Mouse (Mus musculus): ENCODE data around the gene Prr19.
"Not testable (repeated sequence)": the region's sequence is repeated elsewhere in the genome, so short reads cannot be mapped to it uniquely, and the experiment has no call there.

Prr19 gene

DNA sequence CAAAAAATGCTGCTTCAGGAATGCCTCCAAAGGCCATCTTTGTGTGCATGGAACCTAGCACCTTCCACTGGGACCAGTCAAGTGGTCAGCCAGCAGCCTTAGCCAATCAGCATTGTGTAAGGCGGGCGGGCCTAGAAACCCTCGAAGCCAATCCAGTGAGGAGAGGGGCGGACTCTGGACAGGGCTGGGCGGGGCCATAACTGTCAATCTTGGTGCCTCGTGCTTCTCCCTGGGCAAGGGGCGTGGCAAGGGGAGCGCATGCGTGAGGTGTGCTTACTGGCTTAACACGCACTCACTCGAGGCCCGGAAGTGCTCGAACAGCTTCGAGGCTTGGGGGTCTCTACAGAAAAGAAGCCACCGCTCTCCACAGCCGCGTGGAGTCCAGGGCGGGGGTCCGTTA is at the start of gene Prr19:
Gene Prr19, plus strand, starts transcription at position 349 of the 400 bp plus-strand sequence.
- DNase-seq, result peak; percentile 3 to 25

DNA sequence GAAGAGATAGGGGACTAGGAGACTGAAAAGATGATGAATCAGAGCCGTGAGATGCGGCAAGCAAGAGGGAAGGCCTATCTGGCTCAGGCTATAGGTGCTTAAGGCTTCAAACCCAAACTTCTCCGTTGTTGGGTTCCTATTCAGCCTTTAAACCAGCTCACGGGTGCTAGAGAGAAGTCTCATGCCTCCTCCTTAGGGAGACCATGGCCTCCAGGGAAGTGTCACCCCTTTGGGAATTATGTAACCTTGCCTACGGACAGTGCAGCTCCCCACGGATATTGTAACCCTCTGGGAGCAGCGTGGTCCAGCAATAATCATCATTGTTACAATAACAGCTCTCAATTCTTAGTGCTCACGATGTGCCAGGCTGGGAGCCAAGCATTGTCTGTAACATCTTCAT is 49.4 kb upstream of the Prr19 start:
- no peak for DNase-seq

DNA sequence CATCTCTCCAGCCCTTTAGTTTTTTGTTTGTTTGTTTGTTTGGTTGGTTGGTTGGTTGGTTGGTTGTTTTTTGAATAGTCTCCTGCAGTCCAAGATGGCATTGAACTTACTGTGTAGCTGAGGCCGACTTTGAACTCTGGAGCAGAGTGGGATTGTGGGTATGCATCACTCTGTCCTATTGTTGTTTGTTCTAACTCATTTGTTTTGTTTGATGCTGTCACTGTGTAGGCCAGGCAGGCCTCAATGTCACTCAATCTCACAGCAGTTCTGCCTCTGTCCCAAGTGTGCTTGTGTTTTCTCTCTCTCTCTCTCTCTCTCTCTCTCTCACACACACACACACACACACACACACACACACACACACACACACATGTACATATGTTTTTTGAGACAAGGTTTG is 39.3 kb upstream of the Prr19 start:
- no peak for DNase-seq

DNA sequence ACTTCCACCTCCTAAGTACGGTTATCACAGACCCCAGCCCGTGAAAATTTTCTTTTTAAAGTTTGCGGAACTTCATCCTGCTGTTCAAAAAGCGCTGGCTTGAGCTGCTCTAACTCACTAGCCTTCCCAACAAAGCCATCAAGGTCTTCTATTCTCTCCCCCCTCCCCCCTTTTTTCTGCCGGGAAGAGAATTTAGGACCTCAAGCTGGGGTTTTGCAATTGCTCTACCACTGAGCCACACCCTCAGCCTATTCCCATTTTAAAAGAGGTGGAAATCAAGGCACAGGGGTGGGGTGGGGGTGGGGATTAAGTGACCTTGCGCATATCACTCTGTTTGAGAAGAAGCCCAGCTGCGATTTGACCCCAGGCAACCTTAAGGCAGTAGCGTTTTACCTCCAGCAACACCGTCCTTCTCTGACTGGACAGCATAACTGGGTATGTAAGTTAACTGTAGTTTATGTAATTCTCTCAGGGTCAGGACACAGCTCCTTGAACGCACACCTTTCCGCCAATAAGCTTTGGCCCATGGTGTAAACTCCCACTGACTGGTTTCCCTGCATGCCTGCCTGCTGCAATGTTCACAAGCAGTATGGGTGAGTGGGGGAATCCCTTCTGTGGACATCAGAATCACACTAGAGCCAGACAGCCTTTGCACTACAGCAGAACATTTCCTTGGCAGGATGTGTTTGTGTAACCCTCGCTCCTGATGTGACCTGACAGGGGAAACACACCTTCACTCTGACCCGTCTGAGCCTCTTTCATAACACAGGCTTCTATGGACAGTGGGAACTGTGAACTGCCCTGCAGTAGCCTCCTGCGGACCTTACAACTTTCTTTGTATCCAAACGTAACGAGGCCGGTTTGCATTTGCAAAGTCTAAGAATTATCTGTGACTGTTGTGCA is 37.0 kb upstream of the Prr19 start:
- no peak for DNase-seq

DNA sequence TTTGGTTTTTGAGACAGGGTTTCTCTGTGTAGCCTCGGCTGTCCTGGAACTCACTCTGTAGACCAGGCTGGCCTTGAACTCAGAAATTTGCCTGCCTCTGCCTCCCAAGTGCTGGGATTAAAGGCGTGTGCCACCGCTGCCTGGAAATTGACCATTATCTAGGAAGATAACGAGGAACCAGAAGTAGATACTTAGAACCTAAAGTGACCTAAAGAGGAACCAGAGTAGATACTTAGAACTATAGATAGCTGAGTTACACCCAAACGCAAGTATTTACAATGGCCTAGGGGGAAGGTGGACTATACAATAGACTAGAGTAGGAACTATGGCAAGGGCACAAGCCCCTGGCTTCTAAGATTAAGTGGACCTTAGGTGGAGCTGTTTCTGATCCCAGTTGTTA is 35.5 kb upstream of the Prr19 start:
- DNase-seq, result not testable (repeated sequence)

DNA sequence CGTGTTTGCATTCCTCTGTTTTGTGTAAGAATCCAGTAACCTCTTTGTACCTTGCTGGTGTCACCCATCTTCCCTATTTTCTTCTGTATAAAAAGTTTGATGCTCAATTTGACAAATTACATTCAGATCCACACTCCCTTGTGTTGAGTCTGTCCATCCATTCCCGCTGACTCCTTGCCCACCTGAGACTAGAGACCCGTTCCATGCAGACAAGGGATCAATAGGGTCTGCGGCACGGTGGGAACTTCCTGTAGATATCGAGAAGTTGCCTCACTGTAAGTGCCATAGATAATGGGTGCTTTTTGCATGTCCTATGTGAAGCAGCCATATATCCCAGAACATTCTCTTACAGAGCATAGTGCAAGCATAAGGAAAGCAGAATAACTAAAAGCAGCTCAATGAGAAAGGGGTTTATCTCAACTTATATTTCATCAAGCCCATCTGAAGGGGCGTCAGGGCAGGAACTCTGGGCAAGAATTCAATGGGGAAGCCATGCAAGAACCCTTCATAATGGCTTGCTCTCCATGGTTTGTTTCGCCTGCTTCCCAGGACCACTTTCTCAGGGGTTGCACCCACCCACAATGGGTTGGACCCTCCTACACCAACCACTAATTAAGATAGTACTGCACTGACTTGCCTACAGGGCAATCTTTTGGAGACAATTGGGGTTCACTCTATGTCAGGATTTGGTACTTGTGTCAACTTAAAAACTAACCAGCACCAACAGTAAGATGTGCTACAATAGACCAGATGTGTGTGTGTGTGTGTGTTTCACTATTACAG is 34.8 kb upstream of the Prr19 start:
- no peak for DNase-seq

DNA sequence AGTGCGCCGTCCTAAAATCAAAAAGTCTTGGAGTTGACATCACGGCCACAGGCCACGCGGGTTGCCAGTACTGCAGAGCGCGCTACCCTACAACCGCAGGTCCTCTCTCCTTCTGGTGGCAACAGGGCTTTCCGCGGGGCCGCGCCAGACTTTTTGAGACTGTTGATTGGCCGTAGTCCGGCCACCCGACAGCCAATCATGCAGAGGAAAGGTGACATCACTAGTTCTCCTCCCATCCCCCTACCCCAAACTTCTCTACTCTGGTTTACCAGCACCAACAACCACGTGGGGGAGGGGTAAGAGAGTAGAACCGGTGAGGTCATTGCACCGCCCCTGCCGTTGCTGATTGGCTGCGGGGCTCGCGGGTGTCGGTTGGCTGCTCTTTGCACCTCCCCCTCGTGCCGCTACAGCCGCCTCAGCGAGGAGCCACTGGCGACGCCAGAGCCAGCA is 33.9 kb upstream of the Prr19 start, which contains the start of gene Cic:
Gene Cic, plus strand, starts transcription at position 404 of the 450 bp plus-strand sequence.
- DNase-seq, result peak; percentile 97 to 99

DNA sequence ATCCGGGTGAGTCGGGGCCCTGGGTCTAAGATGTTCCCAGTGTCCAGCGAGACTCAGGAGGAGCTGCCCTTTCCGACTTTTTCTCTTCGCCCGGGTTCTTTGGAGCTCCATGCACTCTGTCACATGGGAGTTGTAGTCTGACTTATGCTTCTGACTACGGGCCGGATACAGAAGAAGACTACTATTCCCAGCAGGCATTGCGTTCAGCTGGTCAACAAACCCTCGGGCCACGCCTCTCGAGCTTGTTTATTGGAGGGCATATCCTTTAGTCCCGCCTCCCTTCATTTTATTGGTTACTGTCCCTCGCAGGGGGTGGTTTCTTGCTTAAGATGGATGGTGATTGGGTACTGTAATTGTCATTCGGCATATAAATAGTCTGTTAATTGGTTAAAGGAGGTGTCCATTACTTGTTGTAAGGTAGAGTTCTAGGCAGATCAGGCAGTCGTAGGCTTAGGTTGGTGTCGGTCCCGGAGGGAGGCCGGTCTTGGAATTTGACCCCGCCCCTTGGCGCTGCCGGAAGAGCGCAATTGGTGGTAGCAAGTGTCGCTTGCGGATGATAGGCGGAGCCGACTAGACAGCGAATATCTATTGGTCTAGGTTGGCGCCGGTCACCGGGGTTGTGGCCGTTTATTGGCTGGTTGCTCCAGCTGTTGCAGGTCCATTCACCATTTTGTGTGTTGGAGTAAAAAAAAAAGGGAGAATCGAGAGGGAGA is 33.3 kb upstream of the Prr19 start:
- peak; percentile 97 to 100 for DNase-seq

DNA sequence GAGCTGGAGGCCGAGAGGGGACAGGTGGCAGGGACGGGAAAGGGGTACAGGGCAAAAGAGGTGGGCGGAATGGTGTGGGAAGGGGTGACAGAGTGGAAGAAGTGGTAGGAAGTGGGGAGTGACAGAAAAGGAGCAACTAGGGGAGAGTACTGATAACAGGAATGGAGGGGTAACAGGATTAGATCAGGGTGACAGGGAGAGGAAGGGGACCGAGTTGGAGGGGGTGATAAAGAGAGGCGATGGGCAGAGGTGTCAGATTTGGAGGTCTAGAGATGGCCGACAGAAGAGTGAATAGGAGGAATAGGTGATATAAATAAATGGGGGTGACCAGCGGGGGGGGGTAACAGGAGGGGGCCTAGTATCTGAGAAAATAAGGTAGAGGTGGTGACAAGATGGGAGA is 32.6 kb upstream of the Prr19 start:
- no peak for DNase-seq

DNA sequence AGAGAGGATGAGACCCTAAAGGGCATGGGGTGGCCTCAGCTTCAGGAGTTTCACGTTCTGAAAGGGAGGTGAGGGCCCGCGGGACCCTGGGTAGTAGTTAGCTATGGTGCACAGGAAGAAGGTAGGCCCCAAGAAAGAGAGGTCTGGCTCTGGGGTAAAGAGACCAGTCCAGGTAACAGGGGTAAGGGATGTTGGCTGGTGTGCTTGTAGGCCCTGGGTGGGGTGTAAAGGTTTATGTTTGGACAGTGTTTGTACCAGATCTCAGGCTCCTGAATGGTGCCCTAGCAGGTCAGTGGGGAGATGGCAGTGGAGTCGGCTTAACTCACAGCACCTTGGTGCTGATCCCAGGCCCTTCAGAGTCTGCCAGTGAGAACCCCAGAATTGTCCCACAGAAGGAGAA is 32.2 kb upstream of the Prr19 start:
- peak; percentile 41 to 46 for DNase-seq

DNA sequence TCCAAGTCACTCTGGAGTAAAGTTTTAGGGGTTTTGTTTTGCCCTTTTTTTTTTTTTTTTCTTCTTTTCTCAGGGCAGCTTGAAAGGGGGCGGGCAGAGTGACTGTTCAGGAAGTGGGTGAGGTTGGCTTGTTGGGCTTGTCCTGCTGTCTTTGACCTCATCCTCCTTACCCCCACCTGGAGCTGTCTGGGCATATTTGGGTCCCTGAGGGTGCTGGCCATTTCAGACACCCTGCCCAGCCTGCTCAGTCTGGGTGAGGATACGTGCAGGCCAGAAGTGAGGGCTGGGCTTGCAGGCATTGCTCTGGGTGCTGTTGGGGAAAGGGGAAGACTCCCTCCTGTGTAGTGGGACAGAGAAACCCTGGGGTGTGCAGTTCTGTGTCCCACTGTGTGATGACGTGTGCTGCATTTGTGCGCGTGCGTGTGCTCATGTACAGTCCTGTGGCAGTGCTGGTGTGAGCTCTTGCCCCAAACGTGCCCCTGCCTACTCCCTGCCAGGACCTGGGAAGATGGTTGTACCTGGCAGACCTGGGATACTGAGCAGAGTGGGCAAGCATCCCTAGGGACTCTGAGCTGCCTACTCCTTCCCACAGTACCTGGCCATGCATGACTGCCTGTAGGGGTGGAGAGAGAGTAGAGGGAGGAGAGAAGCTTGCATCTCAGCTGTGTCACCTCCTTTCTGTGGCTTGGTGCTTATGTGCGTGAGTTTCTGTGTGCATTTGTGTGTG is 31.5 kb upstream of the Prr19 start:
- DNase-seq, result peak; percentile 47 to 51

DNA sequence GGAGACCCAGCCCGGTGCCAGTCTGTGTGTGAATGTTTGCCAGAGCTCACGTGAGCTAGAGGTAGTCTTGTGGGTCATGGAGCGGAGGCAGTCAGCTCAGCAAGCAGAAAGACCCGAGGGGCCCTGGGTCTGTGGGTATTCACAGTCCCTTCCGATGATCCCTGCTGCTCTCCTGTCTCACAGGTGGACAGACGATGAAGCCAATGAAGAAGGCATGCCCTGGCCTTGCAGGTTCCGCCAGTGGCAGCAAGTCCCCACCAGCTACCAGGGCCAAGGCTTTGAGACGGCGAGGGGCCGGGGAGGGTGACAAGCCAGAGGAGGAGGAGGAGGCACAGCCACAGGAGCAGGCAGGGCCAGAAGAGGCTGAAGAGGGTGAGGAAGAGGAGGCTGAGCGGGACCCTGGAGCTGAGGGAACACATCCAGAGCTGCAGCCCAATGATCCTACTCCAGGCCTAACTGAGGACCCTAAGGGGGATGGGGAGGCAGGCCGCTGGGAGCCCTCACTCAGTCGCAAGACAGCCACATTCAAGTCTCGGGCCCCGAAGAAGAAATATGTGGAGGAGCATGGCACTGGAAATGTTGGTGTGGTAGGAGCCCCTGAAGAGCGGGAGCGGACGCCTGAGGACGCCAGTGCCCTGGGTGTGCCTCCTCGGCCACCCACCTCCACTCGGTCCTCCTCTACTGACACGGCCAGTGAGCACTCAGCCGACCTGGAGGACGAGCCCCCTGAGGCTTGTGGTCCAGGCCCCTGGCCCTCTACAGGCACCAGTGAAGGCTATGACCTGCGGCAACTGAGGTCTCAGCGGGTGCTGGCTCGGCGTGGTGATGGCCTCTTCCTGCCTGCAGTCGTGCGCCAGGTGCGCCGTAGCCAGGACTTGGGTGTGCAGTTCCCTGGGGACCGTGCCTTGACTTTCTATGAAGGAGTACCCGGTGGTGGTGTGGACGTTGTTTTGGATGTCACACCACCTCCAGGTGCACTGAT is 30.3 kb upstream of the Prr19 start:
- DNase-seq, result peak in 1 of 2 experiments; percentile 29

DNA sequence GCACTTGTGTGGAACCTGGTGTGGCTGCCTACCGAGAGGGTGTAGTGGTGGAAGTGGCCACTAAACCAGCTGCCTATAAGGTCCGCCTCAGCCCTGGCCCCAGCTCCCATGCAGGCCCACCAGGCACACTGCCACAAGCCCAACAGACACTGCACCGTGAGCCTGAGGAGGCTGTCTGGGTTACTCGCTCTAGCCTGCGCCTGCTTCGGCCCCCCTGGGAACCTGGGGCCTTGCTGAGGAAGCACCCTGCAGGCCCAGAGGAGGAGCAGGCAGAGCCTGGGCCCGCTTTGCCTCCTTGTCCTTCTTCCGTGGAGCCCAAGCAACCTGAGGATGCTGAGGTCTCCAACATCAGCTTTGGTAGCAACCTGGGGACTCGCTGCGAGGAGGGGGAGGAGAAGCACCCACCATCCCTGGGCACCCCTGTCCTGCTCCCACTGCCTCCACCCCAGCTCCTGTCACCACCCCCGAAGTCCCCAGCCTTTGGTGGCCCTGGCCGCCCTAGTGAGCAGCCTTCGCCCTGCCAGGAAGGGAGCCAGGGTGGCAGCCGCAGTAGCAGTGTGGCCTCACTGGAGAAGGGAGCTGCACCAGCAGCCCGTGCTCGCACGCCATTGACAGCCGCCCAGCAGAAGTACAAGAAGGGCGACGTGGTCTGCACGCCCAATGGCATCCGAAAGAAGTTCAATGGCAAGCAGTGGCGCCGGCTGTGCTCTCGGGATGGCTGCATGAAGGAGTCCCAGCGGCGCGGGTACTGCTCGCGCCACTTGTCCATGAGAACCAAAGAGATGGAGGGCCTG is 29.4 kb upstream of the Prr19 start:
- peak in 1 of 2 experiments; percentile 20 for DNase-seq

DNA sequence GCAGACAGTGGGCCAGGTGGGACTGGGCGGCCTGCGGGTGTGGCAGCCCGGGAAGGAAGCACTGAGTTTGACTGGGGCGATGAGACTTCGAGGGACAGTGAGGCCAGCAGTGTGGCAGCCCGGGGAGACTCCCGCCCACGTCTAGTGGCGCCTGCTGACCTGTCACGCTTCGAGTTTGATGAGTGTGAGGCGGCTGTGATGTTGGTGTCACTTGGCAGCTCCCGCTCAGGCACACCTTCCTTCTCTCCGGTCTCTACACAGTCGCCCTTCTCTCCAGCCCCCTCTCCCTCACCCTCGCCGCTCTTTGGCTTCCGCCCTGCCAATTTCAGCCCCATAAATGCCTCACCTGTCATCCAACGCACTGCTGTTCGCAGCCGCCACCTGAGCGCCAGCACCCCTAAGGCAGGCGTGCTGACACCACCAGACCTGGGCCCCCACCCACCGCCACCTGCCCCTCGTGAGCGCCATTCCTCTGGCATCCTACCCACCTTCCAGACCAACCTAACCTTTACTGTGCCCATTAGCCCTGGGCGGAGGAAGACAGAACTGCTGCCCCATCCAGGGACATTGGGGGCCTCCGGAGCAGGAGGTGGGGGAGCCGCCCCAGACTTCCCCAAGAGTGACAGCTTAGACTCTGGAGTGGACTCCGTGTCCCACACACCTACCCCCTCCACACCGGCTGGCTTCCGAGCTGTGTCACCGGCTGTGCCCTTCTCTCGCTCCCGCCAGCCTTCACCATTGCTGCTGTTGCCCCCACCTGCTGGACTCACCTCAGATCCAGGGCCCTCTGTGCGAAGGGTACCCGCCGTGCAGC is 28.6 kb upstream of the Prr19 start:
- peak in 1 of 2 experiments; percentile 23 for DNase-seq

DNA sequence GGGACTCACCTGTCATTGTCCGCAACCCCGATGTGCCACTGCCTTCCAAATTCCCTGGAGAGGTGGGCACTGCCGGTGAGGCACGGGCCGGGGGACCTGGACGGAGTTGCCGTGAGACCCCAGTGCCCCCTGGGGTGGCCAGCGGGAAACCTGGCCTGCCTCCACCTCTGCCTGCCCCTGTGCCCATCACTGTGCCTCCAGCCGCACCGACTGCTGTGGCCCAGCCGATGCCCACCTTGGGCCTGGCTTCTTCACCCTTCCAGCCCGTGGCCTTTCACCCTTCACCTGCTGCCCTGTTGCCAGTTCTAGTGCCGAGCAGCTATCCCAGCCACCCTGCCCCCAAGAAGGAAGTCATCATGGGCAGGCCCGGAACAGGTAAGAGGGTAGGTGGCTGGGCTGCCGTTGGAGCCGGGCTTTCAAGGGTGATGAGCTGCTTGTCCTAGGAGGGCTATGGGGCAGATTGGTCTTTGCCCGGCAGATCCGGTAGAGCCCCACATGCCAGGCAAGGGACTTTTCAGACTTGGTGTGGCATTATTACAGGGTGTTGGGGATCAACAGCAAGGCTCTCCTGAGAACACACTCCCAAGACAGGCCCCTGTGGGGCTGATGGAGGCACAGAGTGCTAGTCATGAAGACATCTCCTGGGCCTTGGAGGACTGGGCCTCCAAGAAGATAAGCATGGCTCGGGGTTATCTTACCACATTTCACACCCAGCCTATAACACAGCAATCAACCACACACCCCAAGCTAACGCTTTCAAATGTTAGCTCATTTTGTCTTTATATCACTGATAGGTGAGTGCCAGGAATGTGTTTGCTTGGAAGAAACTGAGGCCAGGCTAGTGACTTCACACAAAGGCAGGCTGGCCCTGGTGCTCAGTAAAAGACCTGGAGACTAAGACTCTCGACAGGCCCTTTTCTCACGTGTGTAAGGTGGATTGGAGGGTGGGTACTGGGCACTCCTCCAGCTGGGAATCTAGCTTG is 27.7 kb upstream of the Prr19 start:
- peak in 1 of 2 experiments; percentile 26 for DNase-seq

DNA sequence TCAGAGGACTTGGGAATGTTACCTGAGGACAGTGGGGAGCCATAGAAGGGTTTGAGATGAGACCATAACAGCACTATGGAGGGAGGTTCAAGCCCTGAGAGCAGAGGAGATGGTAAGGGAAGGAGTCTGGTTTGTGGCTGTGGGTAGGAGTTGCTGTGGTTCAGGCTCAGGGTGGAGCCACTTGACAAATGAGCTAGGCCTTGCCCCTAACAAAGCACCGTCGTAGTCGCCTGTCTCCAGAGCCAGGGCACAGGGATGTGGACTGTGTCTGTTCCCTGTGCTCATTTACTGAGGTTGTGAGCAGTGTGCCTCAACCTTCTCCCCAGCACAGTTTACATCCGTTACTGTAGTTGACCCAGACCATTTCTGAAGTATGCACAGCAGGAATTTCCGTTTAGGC is 26.6 kb upstream of the Prr19 start:
- DNase-seq, result peak in 1 of 2 experiments; percentile 41

DNA sequence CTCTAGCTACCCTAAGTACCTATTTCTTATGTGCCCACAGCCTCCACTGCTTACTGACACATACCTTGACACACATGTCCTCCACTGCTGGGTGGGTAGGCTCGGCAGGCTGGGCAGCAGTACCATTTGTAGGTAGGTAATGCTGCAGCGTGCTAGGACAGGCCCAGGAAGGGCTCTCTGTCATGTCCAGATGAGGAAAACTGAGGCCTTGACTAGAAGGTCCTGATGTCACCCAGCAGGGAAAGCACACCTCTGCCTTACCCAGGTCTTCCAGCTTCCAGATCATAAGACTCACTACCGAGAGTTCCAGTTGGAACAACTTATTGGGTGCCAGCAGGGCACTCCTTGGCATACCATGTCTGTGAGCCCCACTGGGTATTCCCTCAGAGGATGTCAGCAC is 26.2 kb upstream of the Prr19 start:
- no peak for DNase-seq
